Mouse (Mus musculus) spleen, adult 2 months (tissue): Measurements from ENCODE around the gene Rps6kb1.

ENCODE experiments used
- CTCF ChIP-seq: fragments of 200-500 bp; IDR thresholded peaks from 2 replicates; pipeline ENCODE4 v1.5.1; 2011; ENCODE audit warnings: mild to moderate bottlenecking, inconsistent platforms; ENCODE audit not compliant: insufficient read depth, insufficient read length, insufficient replicate concordance; ENCODE audit errors: extremely low read depth
- POLR2A ChIP-seq: fragments of 200-500 bp; IDR thresholded peaks from 2 replicates; pipeline ENCODE4 v1.6.1; 2011; ENCODE audit warnings: low read depth, low read length, inconsistent platforms

DNA sequence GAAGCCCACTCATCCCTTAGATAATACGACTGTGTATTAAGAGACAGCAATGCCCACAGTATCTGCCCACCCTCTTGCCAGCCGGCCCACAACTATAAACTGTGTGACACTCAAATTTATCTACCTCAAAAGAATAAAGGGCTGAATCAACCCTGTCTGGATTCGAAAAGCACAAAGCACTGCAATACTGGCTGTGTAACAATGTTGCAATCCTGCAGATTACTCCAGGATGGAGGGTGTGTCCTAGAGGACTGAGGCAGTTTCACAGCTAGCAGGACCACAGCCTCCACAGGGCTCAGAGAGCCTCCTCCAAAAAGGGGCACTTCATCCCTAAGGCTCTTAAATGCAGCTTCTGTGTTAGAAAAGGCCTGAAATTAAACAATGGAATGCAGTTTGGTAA, 28.0 kb downstream of the Rps6kb1 start:
- TF ChIP-seq CTCF (no peak), POLR2A (no peak)
